9 mouse cellular contexts compared by ENCODE assay signal in the genomic region with DNA sequence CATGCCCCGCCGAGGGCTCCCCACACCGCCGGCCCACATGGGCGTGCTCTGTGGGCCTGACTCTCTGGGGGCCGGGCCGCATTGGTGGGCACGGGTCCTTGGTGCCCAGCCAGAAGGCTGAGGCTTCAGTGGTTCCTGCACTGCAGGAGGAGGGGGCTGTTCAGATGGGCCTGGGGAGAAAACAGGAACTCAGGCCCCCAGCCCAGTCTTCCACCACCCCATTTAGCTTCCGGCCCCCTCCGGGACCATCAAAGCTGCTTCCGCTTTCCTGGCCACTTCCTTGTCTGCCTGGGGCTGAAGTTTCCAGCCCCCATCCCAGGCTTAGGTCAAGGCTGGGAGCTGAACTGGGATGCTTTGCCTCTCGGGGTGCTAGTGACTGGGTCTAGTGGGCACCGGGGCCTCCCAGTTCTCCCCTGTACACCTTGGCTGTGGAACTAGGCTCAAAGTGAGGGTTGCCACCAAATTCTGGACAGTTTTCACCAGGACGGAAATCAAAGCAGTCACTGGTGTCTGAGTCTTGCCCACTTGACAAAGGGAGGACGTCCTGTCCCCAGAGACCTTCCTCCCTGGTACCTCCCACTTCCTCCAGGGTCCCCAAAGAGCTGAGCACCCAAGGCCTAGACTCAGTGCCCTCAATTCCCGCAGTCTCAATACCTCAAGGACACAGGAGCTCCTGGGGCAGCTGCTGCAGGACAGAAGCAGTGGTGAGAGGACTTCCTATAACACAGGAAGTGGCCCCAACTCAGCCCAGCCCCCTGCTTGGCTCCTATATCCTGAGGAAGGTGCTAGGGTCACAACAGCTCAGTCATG. TPM values are rescaled to one million over a fixed set of nuclear protein-coding genes. Genes with fewer than 3 reads are reported as not detected.
DNase-seq lines count a peak whose midpoint lies in the region; ATAC-seq and TF ChIP-seq lines count a peak whose summit lies in the region.
"Had no signal": no experiment of that assay in that cellular context is flagged by ENCODE, and none has a peak within 500 bp of the region (broad histone marks: within the 10 kb centered on the region; RNA-seq: fewer than 3 reads in every experiment).

No protein-coding gene starts in this region.

- DNase-seq in adrenal gland, postnatal 25 days = peak; percentile 33
- no peak for DNase-seq in adrenal gland, adult 18-20 months (ENCODE audit: low spot score in 2 of 2)
- no peak for DNase-seq in urinary bladder, postnatal 4 days (ENCODE audit: low spot score in 2 of 2)
- DNase-seq in c-Kit-positive CD71-positive TER-119-positive erythroid progenitor cells, embryonic 14.5 days (ENCODE audit: low spot score) = no peak

- H3K4me2 ChIP-seq in limb, embryonic 15.5 days = peak overlapping the region; percentile 26
- H3K4me2 ChIP-seq in neural tube, embryonic 14.5 days (ENCODE audit: low read depth, low read length) = peak overlapping the region; percentile 8; the same call in 1 of the 2 replicates

- H3K9ac ChIP-seq in limb, embryonic 15.5 days = no peak overlapping the region
- no peak overlapping the region for H3K9ac ChIP-seq in neural tube, embryonic 14.5 days (replicated peaks; ENCODE audit: low read depth, low read length)

- no peaks in the 10 kb centered on the region for H3K27me3 ChIP-seq in limb, embryonic 15.5 days
- H3K27me3 ChIP-seq in neural tube, embryonic 14.5 days (ENCODE audit: control insufficient read depth, insufficient read depth, low read length) = no peaks in the 10 kb centered on the region; the same call in 1 of the 2 replicates

- TF ChIP-seq CTCF in bone marrow macrophage, adult 2 months (IDR thresholded peaks at IDR 0.05; ENCODE audit: low read depth, low read length) = no peak

- peaks cover 25% of the 10 kb centered on the region for H3K4me1 ChIP-seq in bone marrow macrophage, adult 2 months (ENCODE audit: control insufficient read depth, insufficient read depth, low read length)
- H3K4me1 ChIP-seq in limb, embryonic 15.5 days = peaks cover 41% of the 10 kb centered on the region
- H3K4me1 ChIP-seq in neural tube, embryonic 14.5 days (ENCODE audit: control insufficient read depth, insufficient read depth, low read length) = peaks cover 5% of the 10 kb centered on the region; the same call in 1 of the 2 replicates

- peak overlapping the region; percentile 68 for H3K4me3 ChIP-seq in bone marrow macrophage, adult 2 months (ENCODE audit: insufficient read depth, low read length)
- peak overlapping the region; percentile 13 for H3K4me3 ChIP-seq in limb, embryonic 15.5 days
- no peak overlapping the region for H3K4me3 ChIP-seq in neural tube, embryonic 14.5 days (ENCODE audit: low read depth, low read length)

- H3K27ac ChIP-seq in bone marrow macrophage, adult 2 months (ENCODE audit: insufficient read depth, low read depth, low read length) = peak overlapping the region; percentile 87
- peak overlapping the region; percentile 12; the same call in 1 of the 2 replicates for H3K27ac ChIP-seq in limb, embryonic 15.5 days
- no peak overlapping the region for H3K27ac ChIP-seq in neural tube, embryonic 14.5 days (ENCODE audit: low read depth, low read length)

- H3K36me3 ChIP-seq in limb, embryonic 15.5 days = peaks cover 42% of the 10 kb centered on the region
- peaks cover 16% of the 10 kb centered on the region for H3K36me3 ChIP-seq in neural tube, embryonic 14.5 days (ENCODE audit: control insufficient read depth, insufficient read depth, low read length)

- ATAC-seq in hematopoietic stem cell, adult 5-6 weeks (replicated peaks in 1 of 2; ENCODE audit: insufficient read depth in 1 of 2, low FRiP score in 2 of 2, low TSS enrichment in 1 of 2, low read depth in 1 of 2, poor library complexity in 2 of 2, severe bottlenecking in 2 of 2) = peak; percentile 56 to 61
- ATAC-seq in limb, embryonic 15.5 days (ENCODE audit: insufficient number of reproducible peaks, low FRiP score, low TSS enrichment, low read depth) = no peak
- no peak for ATAC-seq in neural tube, embryonic 14.5 days (ENCODE audit: low read depth)

- no peak for TF ChIP-seq POLR2A in bone marrow macrophage, adult 2 months (IDR thresholded peaks at IDR 0.05; ENCODE audit: borderline replicate concordance, low read depth, low read length)

- no peaks in the 10 kb centered on the region for H3K9me3 ChIP-seq in limb, embryonic 15.5 days
- H3K9me3 ChIP-seq in neural tube, embryonic 14.5 days (ENCODE audit: control insufficient read depth, low read length) = no peaks in the 10 kb centered on the region

- WGBS in limb, embryonic 15.5 days = 69% methylated on average over 16 of the region's 16 CpGs
- WGBS in neural tube, embryonic 14.5 days = 83% methylated on average over 16 of the region's 16 CpGs

RNA-seq across cellular contexts. Expression of gene Sipa1, which starts 2.4 kb away (rescaled TPM):
- total RNA-seq in adrenal gland, postnatal 25 days (2021) = 61.8 and 76.7 TPM in 2 replicates
- 10 to 100 TPM; 41.1 to 45.6 TPM for total RNA-seq in adrenal gland, adult 18-20 months (2021)
- polyA plus RNA-seq in bone marrow macrophage, adult 2 months (2012; ENCODE audit: insufficient read depth, insufficient read length, missing spikeins) = 93.4 and 117 TPM in 2 replicates
- total RNA-seq in hematopoietic stem cell, adult 5-6 weeks (2017) = 33.0 and 33.8 TPM in 2 replicates
- polyA plus RNA-seq in limb, embryonic 15.5 days (2015; fragmentation: Nextera tagmentation; extraction: Ambion mirVana) = 31.1 and 31.2 TPM in 2 replicates
- polyA plus RNA-seq in neural tube, embryonic 14.5 days (2014; fragmentation: Nextera tagmentation; extraction: Ambion mirVana) = 7.7 and 12.6 TPM in 2 replicates

RNA-seq across cellular contexts. Expression of gene Rela, which starts 23.9 kb away (rescaled TPM):
- 96.3 and 101 TPM in 2 replicates for total RNA-seq in adrenal gland, postnatal 25 days (2021)
- 10 to 100 TPM; 79.6 to 90.2 TPM for total RNA-seq in adrenal gland, adult 18-20 months (2021)
- 77.1 and 93.4 TPM in 2 replicates for polyA plus RNA-seq in bone marrow macrophage, adult 2 months (2012; ENCODE audit: insufficient read depth, insufficient read length, missing spikeins)
- 44.7 and 74.6 TPM in 2 replicates for total RNA-seq in hematopoietic stem cell, adult 5-6 weeks (2017)
- 57.3 and 62.0 TPM in 2 replicates for polyA plus RNA-seq in limb, embryonic 15.5 days (2015; fragmentation: Nextera tagmentation; extraction: Ambion mirVana)
- 26.9 and 31.0 TPM in 2 replicates for polyA plus RNA-seq in neural tube, embryonic 14.5 days (2014; fragmentation: Nextera tagmentation; extraction: Ambion mirVana)

RNA-seq across cellular contexts. Expression of gene Map3k11, which starts 27.4 kb away (rescaled TPM):
- 43.7 and 49.7 TPM in 2 replicates for total RNA-seq in adrenal gland, postnatal 25 days (2021)
- total RNA-seq in adrenal gland, adult 18-20 months (2021) = 10 to 100 TPM; 36.9 to 45.8 TPM
- 79.9 and 99.1 TPM in 2 replicates for polyA plus RNA-seq in bone marrow macrophage, adult 2 months (2012; ENCODE audit: insufficient read depth, insufficient read length, missing spikeins)
- 23.9 and 34.3 TPM in 2 replicates for total RNA-seq in hematopoietic stem cell, adult 5-6 weeks (2017)
- 22.7 and 24.9 TPM in 2 replicates for polyA plus RNA-seq in limb, embryonic 15.5 days (2015; fragmentation: Nextera tagmentation; extraction: Ambion mirVana)
- polyA plus RNA-seq in neural tube, embryonic 14.5 days (2014; fragmentation: Nextera tagmentation; extraction: Ambion mirVana) = 6.8 and 11.1 TPM in 2 replicates

RNA-seq across cellular contexts. Expression of gene Pcnx3, which starts 27.6 kb away (rescaled TPM):
- 110 and 124 TPM in 2 replicates for total RNA-seq in adrenal gland, postnatal 25 days (2021)
- total RNA-seq in adrenal gland, adult 18-20 months (2021) = 100 to 1,000 TPM in 1 of 2 experiments, 10 to 100 TPM in 1; 84.6 to 103 TPM
- 43.3 and 54.9 TPM in 2 replicates for polyA plus RNA-seq in bone marrow macrophage, adult 2 months (2012; ENCODE audit: insufficient read depth, insufficient read length, missing spikeins)
- total RNA-seq in hematopoietic stem cell, adult 5-6 weeks (2017) = 21.0 and 21.2 TPM in 2 replicates
- 18.5 and 20.9 TPM in 2 replicates for polyA plus RNA-seq in limb, embryonic 15.5 days (2015; fragmentation: Nextera tagmentation; extraction: Ambion mirVana)
- polyA plus RNA-seq in neural tube, embryonic 14.5 days (2014; fragmentation: Nextera tagmentation; extraction: Ambion mirVana) = 34.4 and 34.5 TPM in 2 replicates

RNA-seq across cellular contexts. Expression of gene Kcnk7, which starts 43.0 kb away (rescaled TPM):
- not detected in 2 replicates for total RNA-seq in adrenal gland, postnatal 25 days (2021)
- total RNA-seq in adrenal gland, adult 18-20 months (2021) = not detected
- not detected in 2 replicates for polyA plus RNA-seq in bone marrow macrophage, adult 2 months (2012; ENCODE audit: insufficient read depth, insufficient read length, missing spikeins)
- total RNA-seq in hematopoietic stem cell, adult 5-6 weeks (2017) = 0.75 TPM in 1 of 2 replicates, not detected in the other
- polyA plus RNA-seq in limb, embryonic 15.5 days (2015; fragmentation: Nextera tagmentation; extraction: Ambion mirVana) = 3.1 and 4.4 TPM in 2 replicates
- not detected in 2 replicates for polyA plus RNA-seq in neural tube, embryonic 14.5 days (2014; fragmentation: Nextera tagmentation; extraction: Ambion mirVana)
- polyA plus RNA-seq: large intestine, adult 2 months had no signal

Comparison
In these comparisons a context has a peak if more than half of its experiments do, and no peak if none do; other contexts are left out.
1. ATAC-seq: peak in hematopoietic stem cell, adult 5-6 weeks (2 of 2); none in limb, embryonic 15.5 days (single experiment) and neural tube, embryonic 14.5 days (single experiment).